In the genomic region with DNA sequence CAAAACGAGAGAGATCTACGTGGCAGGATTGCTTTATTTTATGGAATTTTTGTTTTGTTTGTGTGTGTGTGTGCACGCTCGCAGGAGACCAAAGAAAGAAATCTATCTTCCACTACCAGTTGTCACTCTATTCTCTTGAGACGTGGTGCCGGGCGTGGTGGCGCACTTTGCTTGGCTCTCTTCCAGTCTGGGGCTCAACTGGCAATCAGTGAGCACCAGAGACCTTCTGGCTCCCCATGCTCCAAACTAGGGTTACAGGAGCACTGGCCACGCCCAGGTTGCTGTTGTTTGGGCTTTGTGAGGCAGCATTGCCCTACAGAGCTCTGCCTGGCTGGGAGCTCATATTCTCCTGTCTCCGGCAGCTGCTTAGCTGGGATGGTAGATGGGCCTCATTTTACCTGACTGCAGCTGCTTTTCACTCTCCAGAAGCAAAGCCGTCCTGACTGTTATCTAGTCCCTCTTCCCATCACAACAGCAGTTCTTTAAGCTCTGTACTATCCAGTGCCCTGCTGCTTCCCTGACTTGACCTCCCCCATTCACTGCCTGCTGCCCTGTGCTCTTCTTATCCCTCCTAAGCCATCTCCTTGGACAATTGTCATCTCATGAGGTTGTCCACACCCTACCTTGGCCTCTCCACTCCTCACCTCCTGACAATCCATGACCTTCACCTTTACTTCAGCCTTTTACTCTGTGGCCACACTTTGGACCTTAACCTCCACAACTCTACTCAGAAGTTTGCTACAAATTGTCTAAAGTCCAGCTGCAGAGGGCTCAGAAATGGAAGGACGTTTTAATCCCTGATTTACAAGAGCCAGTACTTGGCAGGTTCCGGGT, we compare ENCODE assay signal across 12 mouse cellular contexts. TPM values are rescaled to one million over a fixed set of nuclear protein-coding genes. Genes with fewer than 3 reads are reported as not detected.
DNase-seq lines count a peak whose midpoint lies in the region; ATAC-seq and TF ChIP-seq lines count a peak whose summit lies in the region.
"Had no signal": no experiment of that assay in that cellular context is flagged by ENCODE, and none has a peak within 500 bp of the region (broad histone marks: within the 10 kb centered on the region; RNA-seq: fewer than 3 reads in every experiment).

No protein-coding gene starts in this region.

- no peaks in the 10 kb centered on the region for H3K9me3 ChIP-seq in embryonic facial prominence, embryonic 14.5 days (ENCODE audit: control insufficient read depth, low read length)
- H3K9me3 ChIP-seq in liver, postnatal 0 days (ENCODE audit: low read length) = no peaks in the 10 kb centered on the region
- H3K9me3 ChIP-seq: forebrain, embryonic 13.5 days; neural tube, embryonic 12.5 days had no signal

- TF ChIP-seq EP300 in liver, postnatal 0 days (IDR thresholded peaks at IDR 0.05; ENCODE audit: low read depth) = peak; percentile 89

- no peak overlapping the region for H3K9ac ChIP-seq in embryonic facial prominence, embryonic 14.5 days (ENCODE audit: low read depth, low read length)
- peak overlapping the region; percentile 44; the same call in 1 of the 2 replicates for H3K9ac ChIP-seq in liver, postnatal 0 days (replicated peaks)
- H3K9ac ChIP-seq: forebrain, embryonic 13.5 days; neural tube, embryonic 12.5 days had no signal

- no peak for TF ChIP-seq CTCF in gastrocnemius, adult 2 months (IDR thresholded peaks at IDR 0.05)
- no peak for TF ChIP-seq CTCF in liver, postnatal 0 days (IDR thresholded peaks at IDR 0.05; ENCODE audit: low read depth)

- WGBS in embryonic facial prominence, embryonic 14.5 days = 58% methylated on average over 13 of the region's 13 CpGs
- WGBS in liver, postnatal 0 days (ENCODE audit: insufficient replicate concordance) = 52% methylated on average over 13 of the region's 13 CpGs

- H3K4me3 ChIP-seq in gastrocnemius, adult 2 months = peak overlapping the region; percentile 13; the same call in 1 of the 2 replicates
- H3K4me3 ChIP-seq in embryonic facial prominence, embryonic 14.5 days (ENCODE audit: low read depth, low read length) = no peak overlapping the region
- H3K4me3 ChIP-seq in liver, postnatal 0 days (ENCODE audit: low read depth, low read length) = no peak overlapping the region
- H3K4me3 ChIP-seq: forebrain, embryonic 13.5 days; neural tube, embryonic 12.5 days had no signal

- H3K27me3 ChIP-seq in embryonic facial prominence, embryonic 14.5 days (replicated peaks; ENCODE audit: control insufficient read depth, insufficient read depth, low read length) = no peaks in the 10 kb centered on the region
- no peaks in the 10 kb centered on the region for H3K27me3 ChIP-seq in liver, postnatal 0 days (ENCODE audit: insufficient read depth, low read length)
- H3K27me3 ChIP-seq: forebrain, embryonic 13.5 days; neural tube, embryonic 12.5 days had no signal

- peak; percentile 71; the same call in 1 of the 2 replicates for ATAC-seq in embryonic facial prominence, embryonic 14.5 days (ENCODE audit: low read depth)
- ATAC-seq in liver, postnatal 0 days = peak; percentile 95
- ATAC-seq: CD4-positive, CD25-positive, alpha-beta regulatory T cell, adult 4 months; forebrain, embryonic 13.5 days had no signal

- no peak overlapping the region for H3K4me2 ChIP-seq in embryonic facial prominence, embryonic 14.5 days (ENCODE audit: low read depth, low read length)
- H3K4me2 ChIP-seq in liver, postnatal 0 days (ENCODE audit: low read depth, low read length) = peak overlapping the region; percentile 56
- H3K4me2 ChIP-seq: forebrain, embryonic 13.5 days; neural tube, embryonic 12.5 days had no signal

- H3K27ac ChIP-seq in gastrocnemius, adult 2 months = no peak overlapping the region
- H3K27ac ChIP-seq in embryonic facial prominence, embryonic 14.5 days (replicated peaks; ENCODE audit: low read depth, low read length) = no peak overlapping the region
- peak overlapping the region; percentile 75 for H3K27ac ChIP-seq in liver, postnatal 0 days (ENCODE audit: low read depth)
- H3K27ac ChIP-seq: forebrain, embryonic 13.5 days; neural tube, embryonic 12.5 days had no signal

- intact Hi-C loops in gastrocnemius, adult 2 months (cut with DNase I) = no loop called here

- peak; percentile 27 for DNase-seq in gastrocnemius, adult 2 months
- DNase-seq in gastrocnemius, adult 18-20 months (ENCODE audit: low spot score) = no peak
- DNase-seq in ES-CJ7 (ENCODE audit: low read depth, low spot score) = peak; percentile 46
- peak; percentile 79 for DNase-seq in embryonic facial prominence, embryonic 14.5 days (ENCODE audit: low spot score)
- peak; percentile 84 for DNase-seq in liver, postnatal 0 days
- no peak for DNase-seq in thymus, postnatal 0 days (ENCODE audit: low spot score)
- no peak for DNase-seq in layer of hippocampus, postnatal 14 days (ENCODE audit: low spot score in 2 of 2)
- no peak for DNase-seq in lung, adult 18-20 months
- DNase-seq: lung, postnatal 14 days had no signal

- no peaks in the 10 kb centered on the region for H3K4me1 ChIP-seq in embryonic facial prominence, embryonic 14.5 days (ENCODE audit: control insufficient read depth, insufficient read depth, low read length)
- H3K4me1 ChIP-seq in liver, postnatal 0 days (ENCODE audit: insufficient read depth) = peaks cover 34% of the 10 kb centered on the region
- H3K4me1 ChIP-seq: forebrain, embryonic 13.5 days; neural tube, embryonic 12.5 days had no signal

- H3K36me3 ChIP-seq in embryonic facial prominence, embryonic 14.5 days (ENCODE audit: control insufficient read depth, insufficient read depth, low read length) = no peaks in the 10 kb centered on the region
- no peaks in the 10 kb centered on the region for H3K36me3 ChIP-seq in liver, postnatal 0 days (replicated peaks; ENCODE audit: insufficient read depth, low read length)
- H3K36me3 ChIP-seq: neural tube, embryonic 12.5 days had no signal

RNA-seq across cellular contexts. Expression of a gene that starts 16.8 kb away (rescaled TPM):
- total RNA-seq in gastrocnemius, adult 2 months (2021) = 10 to 100 TPM; 13.9 to 19.0 TPM
- 10 to 100 TPM; 14.4 to 15.8 TPM for total RNA-seq in gastrocnemius, adult 18-20 months (2021)
- 63.4 and 70.1 TPM in 2 replicates for polyA plus RNA-seq in embryonic facial prominence, embryonic 14.5 days (2014; fragmentation: Nextera tagmentation; extraction: Ambion mirVana)
- 224 and 247 TPM in 2 replicates for polyA plus RNA-seq in liver, postnatal 0 days (2015; fragmentation: Nextera tagmentation; extraction: Ambion mirVana)
- polyA plus RNA-seq in thymus, postnatal 0 days (2015; fragmentation: Nextera tagmentation; extraction: Ambion mirVana) = 50.9 and 53.8 TPM in 2 replicates
- total RNA-seq in layer of hippocampus, postnatal 14 days (2021) = 10 to 100 TPM; 12.2 to 13.0 TPM

RNA-seq across cellular contexts. Expression of a gene that starts 42.2 kb away (rescaled TPM):
- 10 to 100 TPM; 20.1 to 21.6 TPM for total RNA-seq in gastrocnemius, adult 2 months (2021)
- 10 to 100 TPM; 18.4 to 18.6 TPM for total RNA-seq in gastrocnemius, adult 18-20 months (2021)
- 45.4 and 48.8 TPM in 2 replicates for polyA plus RNA-seq in embryonic facial prominence, embryonic 14.5 days (2014; fragmentation: Nextera tagmentation; extraction: Ambion mirVana)
- polyA plus RNA-seq in liver, postnatal 0 days (2015; fragmentation: Nextera tagmentation; extraction: Ambion mirVana) = 10.6 and 12.7 TPM in 2 replicates
- polyA plus RNA-seq in thymus, postnatal 0 days (2015; fragmentation: Nextera tagmentation; extraction: Ambion mirVana) = 30.8 and 36.7 TPM in 2 replicates
- 10 to 100 TPM; 44.8 to 45.6 TPM for total RNA-seq in layer of hippocampus, postnatal 14 days (2021)

Comparison
In these comparisons a context has a peak if more than half of its experiments do, and no peak if none do; other contexts are left out.
1. DNase-seq: peak in gastrocnemius, adult 2 months (single experiment), ES-CJ7 (single experiment), embryonic facial prominence, embryonic 14.5 days (single experiment) and liver, postnatal 0 days (single experiment); none in gastrocnemius, adult 18-20 months (single experiment), thymus, postnatal 0 days (single experiment), layer of hippocampus, postnatal 14 days (0 of 2) and lung, adult 18-20 months (0 of 2).